Mouse (Mus musculus) hindbrain, embryonic 15.5 days (tissue): ENCODE data around the gene Hist1h3e. TPM values are rescaled to one million over a fixed set of nuclear protein-coding genes. Genes with fewer than 3 reads are reported as not detected.
"Not testable (repeated sequence)": the region's sequence is repeated elsewhere in the genome, so short reads cannot be mapped to it uniquely, and the experiment has no call there.

Experiments
- ATAC-seq: fragments of 200-750 bp; cut with Nextera tagmentation; 2 replicates; pipeline ENCODE4 v1.8.0; 2017; ENCODE audit warnings: low read depth, moderate number of reproducible peaks, moderate TSS enrichment; ENCODE audit not compliant: low FRiP score
- H3K27ac ChIP-seq: fragments of 300-500 bp; sonication (generic); replicated peaks from 2 replicates; pipeline ENCODE4 v1.5.1; 2015; ENCODE audit warnings: mild to moderate bottlenecking, inconsistent platforms
- H3K27me3 ChIP-seq: fragments of 300-500 bp; sonication (generic); 2 replicates; pipeline ENCODE4 v1.6.1; 2015; ENCODE audit warnings: control low read depth, inconsistent platforms
- H3K36me3 ChIP-seq: fragments of 300-500 bp; sonication (generic); 2 replicates; pipeline ENCODE4 v1.6.1; 2015; ENCODE audit warnings: control low read depth, inconsistent platforms
- H3K4me1 ChIP-seq: fragments of 300-500 bp; sonication (generic); replicated peaks from 2 replicates; pipeline ENCODE4 v1.6.1; 2015; ENCODE audit warnings: control low read depth, inconsistent platforms
- H3K4me2 ChIP-seq: fragments of 300-500 bp; sonication (generic); 2 replicates; pipeline ENCODE4 v1.6.1; 2015; ENCODE audit warnings: moderate library complexity, mild to moderate bottlenecking, inconsistent platforms
- H3K4me3 ChIP-seq: fragments of 300-500 bp; sonication (generic); 2 replicates; pipeline ENCODE4 v1.5.1; 2015; ENCODE audit warnings: mild to moderate bottlenecking, inconsistent platforms
- H3K9ac ChIP-seq: fragments of 300-500 bp; sonication (generic); 2 replicates; pipeline ENCODE4 v1.6.1; 2015; ENCODE audit warnings: inconsistent platforms
- H3K9me3 ChIP-seq: fragments of 300-500 bp; sonication (generic); 2 replicates; pipeline ENCODE4 v1.6.1; 2016; ENCODE audit warnings: control low read depth, inconsistent platforms
- WGBS: fragments of 180-500 bp; shearing (Covaris S2); methylation state at CpG from one replicate; pipeline ENCODE4 v1.1.7; 2015; 5-methylcytosine and 5-hydroxymethylcytosine counted together
- polyA plus RNA-seq: library from polyadenylated mRNA; unstranded; fragments of >200 nt; fragmentation: Nextera tagmentation; extraction: Ambion mirVana; gene quantifications from 2 replicates; pipeline ENCODE4 v1.2.1, GENCODE M21; 2015

The Hist1h3e gene
- polyA plus RNA-seq = 1.5 and 2.0 TPM in 2 replicates

- under 1% methylated on average over 53 of the region's 67 CpGs for WGBS
- not testable (repeated sequence) for H3K27me3 ChIP-seq
Observed at GRCm38 (mm10) chr13:23561883-23562659, at the start of gene Hist1h3e. Gene Hist1h3e (minus strand): TSS chr13:23562369.

GRCm38 (mm10) chr13:23611638-23612037 is 49.5 kb upstream of the Hist1h3e start:
- no peaks in the 10 kb centered on the region for H3K9me3 ChIP-seq
- no peaks in the 10 kb centered on the region for H3K4me1 ChIP-seq
- no peak overlapping the region for H3K4me3 ChIP-seq
- WGBS = 88% methylated on average over 3 of the region's 3 CpGs
- no peaks in the 10 kb centered on the region for H3K36me3 ChIP-seq
- H3K4me2 ChIP-seq = no peak overlapping the region
- no peak overlapping the region for H3K9ac ChIP-seq
- no peak overlapping the region for H3K27ac ChIP-seq
- ATAC-seq = no peak
- no peaks in the 10 kb centered on the region for H3K27me3 ChIP-seq

More at GRCm38 (mm10) chr13:23561883-23562659, at the start of gene Hist1h3e:
- peak; percentile 97 for ATAC-seq
- H3K4me1 ChIP-seq, H3K36me3 ChIP-seq, H3K9me3 ChIP-seq: not testable (repeated sequence)
- peak within 1 kb of the TSS; percentile 97 for H3K27ac ChIP-seq
- peak within 1 kb of the TSS; percentile 78 for H3K4me2 ChIP-seq
- peak within 1 kb of the TSS; percentile 49 for H3K4me3 ChIP-seq
- peak within 1 kb of the TSS; percentile 58 for H3K9ac ChIP-seq

- ATAC-seq = no peak
- Histone ChIP-seq H3K4me1 (no peaks in the 10 kb centered on the region), H3K36me3 (no peaks in the 10 kb centered on the region), H3K9ac (no peak overlapping the region), H3K4me2 (no peak overlapping the region), H3K9me3 (no peaks in the 10 kb centered on the region), H3K4me3 (no peak overlapping the region), H3K27ac (no peak overlapping the region), H3K27me3 (no peaks in the 10 kb centered on the region)
- 76% methylated on average over 2 of the region's 2 CpGs for WGBS
Observed at GRCm38 (mm10) chr13:23610393-23610792, 48.2 kb upstream of the Hist1h3e start.

GRCm38 (mm10) chr13:23609844-23610243 is 47.7 kb upstream of the Hist1h3e start:
- H3K4me1 ChIP-seq = no peaks in the 10 kb centered on the region
- H3K27ac ChIP-seq = no peak overlapping the region
- no peak overlapping the region for H3K4me3 ChIP-seq
- H3K27me3 ChIP-seq = no peaks in the 10 kb centered on the region
- no peaks in the 10 kb centered on the region for H3K36me3 ChIP-seq
- H3K4me2 ChIP-seq = no peak overlapping the region
- H3K9ac ChIP-seq = no peak overlapping the region
- no peak for ATAC-seq
- H3K9me3 ChIP-seq = no peaks in the 10 kb centered on the region

GRCm38 (mm10) chr13:23609209-23609608 is 47.0 kb upstream of the Hist1h3e start:
- H3K4me2 ChIP-seq = no peak overlapping the region
- no peaks in the 10 kb centered on the region for H3K9me3 ChIP-seq
- no peaks in the 10 kb centered on the region for H3K36me3 ChIP-seq
- no peak for ATAC-seq
- H3K27me3 ChIP-seq = no peaks in the 10 kb centered on the region
- no peaks in the 10 kb centered on the region for H3K4me1 ChIP-seq
- 87% methylated on average over 4 of the region's 4 CpGs for WGBS
- H3K4me3 ChIP-seq = no peak overlapping the region
- no peak overlapping the region for H3K27ac ChIP-seq
- no peak overlapping the region for H3K9ac ChIP-seq

- Histone ChIP-seq H3K4me3 (no peak overlapping the region), H3K4me2 (no peak overlapping the region), H3K36me3 (no peaks in the 10 kb centered on the region), H3K27me3 (no peaks in the 10 kb centered on the region), H3K9me3 (no peaks in the 10 kb centered on the region), H3K4me1 (no peaks in the 10 kb centered on the region), H3K9ac (no peak overlapping the region), H3K27ac (no peak overlapping the region)
- ATAC-seq = no peak
- 89% methylated on average over 3 of the region's 3 CpGs for WGBS
Observed at GRCm38 (mm10) chr13:23605052-23605451, 42.9 kb upstream of the Hist1h3e start.

DNA sequence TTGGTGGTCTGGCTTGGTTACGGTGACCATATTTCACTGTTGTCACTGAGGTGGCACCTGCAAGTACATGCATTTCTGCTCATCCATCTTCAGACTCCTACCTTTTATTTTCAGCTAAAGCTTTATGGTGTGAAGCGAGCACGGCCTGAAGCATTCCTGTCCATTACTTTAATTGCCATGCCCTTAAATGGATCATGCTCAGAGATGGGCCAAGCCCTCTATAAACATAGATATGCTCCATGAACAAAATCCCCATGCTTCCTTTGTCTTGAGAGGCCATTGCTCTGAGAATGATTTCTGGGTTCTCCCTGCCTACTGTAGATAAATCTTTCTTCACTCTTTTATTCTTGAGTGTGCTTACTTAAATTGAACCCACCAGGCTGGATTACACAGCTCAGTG is 42.3 kb upstream of the Hist1h3e start:
- Histone ChIP-seq H3K36me3 (no peaks in the 10 kb centered on the region), H3K4me1 (no peaks in the 10 kb centered on the region), H3K27me3 (no peaks in the 10 kb centered on the region), H3K9me3 (no peaks in the 10 kb centered on the region), H3K4me2 (no peak overlapping the region), H3K27ac (no peak overlapping the region), H3K9ac (no peak overlapping the region), H3K4me3 (no peak overlapping the region)
- WGBS = 92% methylated on average over 3 of the region's 3 CpGs
- ATAC-seq = no peak

- Histone ChIP-seq H3K9me3 (no peaks in the 10 kb centered on the region), H3K4me3 (no peak overlapping the region), H3K27me3 (no peaks in the 10 kb centered on the region), H3K36me3 (no peaks in the 10 kb centered on the region), H3K4me1 (no peaks in the 10 kb centered on the region), H3K4me2 (no peak overlapping the region), H3K27ac (no peak overlapping the region), H3K9ac (no peak overlapping the region)
- ATAC-seq = no peak
- 83% methylated on average over 7 of the region's 7 CpGs for whole genome bisulfite sequencing
Observed at GRCm38 (mm10) chr13:23603182-23603699, 41.1 kb upstream of the Hist1h3e start.

- no peaks in the 10 kb centered on the region for H3K36me3 ChIP-seq
- H3K9ac ChIP-seq = no peak overlapping the region
- H3K4me3 ChIP-seq = no peak overlapping the region
- WGBS = 8% methylated on average over 9 of the region's 9 CpGs
- H3K9me3 ChIP-seq = no peaks in the 10 kb centered on the region
- no peak for ATAC-seq
- no peak overlapping the region for H3K4me2 ChIP-seq
- no peaks in the 10 kb centered on the region for H3K27me3 ChIP-seq
- no peak overlapping the region for H3K27ac ChIP-seq
- no peaks in the 10 kb centered on the region for H3K4me1 ChIP-seq
Observed at GRCm38 (mm10) chr13:23597957-23598356, 35.8 kb upstream of the Hist1h3e start.

DNA sequence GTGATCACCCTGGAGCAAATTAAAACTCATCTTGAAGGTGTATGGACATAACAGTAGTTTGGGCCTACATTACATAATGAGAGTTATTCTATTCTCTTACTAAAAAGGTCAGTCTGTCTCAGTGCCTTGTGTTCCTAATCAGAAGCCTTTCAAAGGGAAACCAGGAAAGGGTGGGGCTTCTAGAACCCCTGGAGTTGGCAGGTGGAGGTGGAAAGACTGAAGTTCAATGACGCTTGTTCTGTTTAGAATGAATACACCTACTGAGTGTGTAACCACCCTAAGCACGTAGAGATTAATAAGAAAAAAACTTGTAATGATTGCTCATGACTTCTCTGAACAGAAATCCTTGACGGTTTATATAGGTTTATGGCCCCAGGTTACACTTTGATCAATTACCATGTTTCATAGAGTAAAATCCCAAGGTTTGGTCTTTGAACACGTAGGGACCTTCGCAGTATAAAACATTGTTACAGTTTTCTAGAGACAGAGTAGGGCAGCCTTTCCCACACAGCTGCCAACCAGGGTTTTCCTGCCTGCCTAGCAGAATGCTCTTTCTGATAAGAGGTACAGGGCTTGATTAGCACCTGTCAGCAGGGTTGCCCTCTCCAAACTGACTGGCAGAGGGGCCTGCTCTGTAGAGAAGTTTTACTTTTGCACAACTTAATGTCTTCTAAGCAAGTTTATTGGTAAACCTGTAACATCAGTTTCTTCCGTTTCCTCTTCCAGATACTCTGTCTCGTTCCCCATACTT is 33.6 kb upstream of the Hist1h3e start:
- ATAC-seq = no peak
- Histone ChIP-seq H3K27me3 (no peaks in the 10 kb centered on the region), H3K9ac (no peak overlapping the region), H3K4me1 (no peaks in the 10 kb centered on the region), H3K27ac (no peak overlapping the region), H3K4me2 (no peak overlapping the region), H3K9me3 (no peaks in the 10 kb centered on the region), H3K36me3 (no peaks in the 10 kb centered on the region), H3K4me3 (no peak overlapping the region)
- 86% methylated on average over 7 of the region's 7 CpGs for WGBS

- no peak overlapping the region for H3K4me3 ChIP-seq
- no peaks in the 10 kb centered on the region for H3K27me3 ChIP-seq
- no peak overlapping the region for H3K4me2 ChIP-seq
- H3K27ac ChIP-seq = no peak overlapping the region
- H3K9me3 ChIP-seq = no peaks in the 10 kb centered on the region
- ATAC-seq = no peak
- no peak overlapping the region for H3K9ac ChIP-seq
- H3K36me3 ChIP-seq = no peaks in the 10 kb centered on the region
- 85% methylated on average over 2 of the region's 2 CpGs for WGBS
- no peaks in the 10 kb centered on the region for H3K4me1 ChIP-seq
Observed at GRCm38 (mm10) chr13:23595185-23595584, 33.0 kb upstream of the Hist1h3e start.

- no peak overlapping the region for H3K4me2 ChIP-seq
- no peaks in the 10 kb centered on the region for H3K36me3 ChIP-seq
- ATAC-seq = no peak
- no peak overlapping the region for H3K27ac ChIP-seq
- no peaks in the 10 kb centered on the region for H3K27me3 ChIP-seq
- H3K4me3 ChIP-seq = no peak overlapping the region
- no peaks in the 10 kb centered on the region for H3K4me1 ChIP-seq
- WGBS = 85% methylated on average over 5 of the region's 5 CpGs
- no peaks in the 10 kb centered on the region for H3K9me3 ChIP-seq
- H3K9ac ChIP-seq = no peak overlapping the region
Observed at GRCm38 (mm10) chr13:23593051-23593770, 31.0 kb upstream of the Hist1h3e start.
